Mouse (Mus musculus): ENCODE data around the gene Arhgap45.

- no peak for TF ChIP-seq CTCF (IDR thresholded peaks at IDR 0.05)
- no peak for TF ChIP-seq EP300 (IDR thresholded peaks at IDR 0.05; ENCODE audit: insufficient read depth, low read depth, low read length)
These were observed at the start of gene Arhgap45 for GRCm38 (mm10) chr10:80016511-80016910.

All from heart, adult 2 months (tissue).